Mouse (Mus musculus) layer of hippocampus, postnatal 36 days (tissue): ENCODE data around the gene Sdf4. TPM values are rescaled to one million over a fixed set of nuclear protein-coding genes. Genes with fewer than 3 reads are reported as not detected.

Source experiments
- DNase-seq, 2 experiments: peaks; one replicate each; pipeline ENCODE4 v3.0.0; 2022
- microRNA-seq, 2 experiments: library from miRNA; unstranded; fragments of <30 nt; microRNA quantifications; one replicate each; pipeline ENCODE4 v1.2.0; 2021
- total RNA-seq, 2 experiments: library from RNA; stranded (reverse); gene quantifications; 2 replicates each; pipeline ENCODE4 v1.2.3; 2021

Gene Sdf4
- total RNA-seq, 2 experiments from 2014 or later = 178 to 190 TPM

DNA sequence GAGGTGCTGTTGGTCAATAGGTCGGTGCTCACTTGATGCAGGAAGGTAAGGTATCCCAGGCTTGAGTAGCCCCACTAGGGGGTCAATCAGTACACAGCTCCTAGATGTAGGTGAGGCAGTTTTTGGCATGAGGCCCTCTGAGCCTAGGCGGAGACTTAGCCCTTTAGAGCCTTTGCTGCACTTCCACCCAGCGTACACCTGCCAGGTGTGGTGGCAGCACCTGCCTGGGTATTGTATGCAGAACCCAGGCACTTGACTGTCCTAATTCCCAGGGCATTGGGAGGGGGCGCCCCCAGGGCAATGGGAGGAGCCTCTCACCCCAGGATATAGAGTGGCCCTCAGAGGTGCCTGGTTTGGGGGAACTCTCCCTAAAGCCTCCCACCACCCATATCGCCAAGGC lies 62.5 kb downstream of the Sdf4 start:
- DNase-seq = no peak

DNA sequence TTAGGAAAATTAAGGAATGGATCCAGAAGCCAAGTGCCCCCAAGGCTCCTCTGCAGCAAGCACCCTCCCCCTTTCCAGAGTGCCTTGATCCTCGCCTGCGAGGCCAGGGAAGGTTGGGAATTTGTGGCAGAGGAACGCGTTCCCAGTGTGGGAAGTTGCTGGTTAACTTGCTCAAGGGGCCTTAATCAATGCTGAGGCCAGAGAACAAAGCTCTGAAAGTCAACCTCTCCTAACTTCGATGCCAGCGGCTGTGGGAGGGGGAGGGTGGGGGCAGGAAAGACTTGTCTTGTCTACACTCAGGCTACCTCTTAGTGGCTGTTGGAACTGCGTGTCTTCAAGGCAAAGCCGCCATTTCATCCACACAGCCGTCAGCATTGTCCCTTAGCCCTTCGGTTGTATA lies 65.0 kb downstream of the Sdf4 start:
- DNase-seq = no peak

DNA sequence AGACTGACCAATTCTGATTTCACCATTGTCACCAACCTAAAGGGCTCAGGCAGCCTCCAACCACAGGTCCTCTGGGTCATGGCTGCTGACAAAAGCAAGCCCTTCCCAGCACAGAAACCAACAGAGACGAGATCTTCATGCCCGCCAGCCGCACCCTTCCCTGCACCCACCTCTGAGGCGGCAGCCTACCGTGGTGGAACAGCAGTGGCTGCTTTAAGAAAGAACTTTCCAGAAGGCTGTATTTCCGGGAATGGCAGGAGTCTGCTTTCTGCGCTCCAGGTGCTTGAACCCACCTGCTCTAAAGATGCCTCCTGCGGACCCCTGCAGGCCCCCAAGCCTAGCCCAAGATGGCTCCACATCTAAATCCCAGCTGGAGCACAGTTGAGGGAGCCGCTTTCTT lies 66.2 kb downstream of the Sdf4 start:
- DNase-seq = no peak

DNA sequence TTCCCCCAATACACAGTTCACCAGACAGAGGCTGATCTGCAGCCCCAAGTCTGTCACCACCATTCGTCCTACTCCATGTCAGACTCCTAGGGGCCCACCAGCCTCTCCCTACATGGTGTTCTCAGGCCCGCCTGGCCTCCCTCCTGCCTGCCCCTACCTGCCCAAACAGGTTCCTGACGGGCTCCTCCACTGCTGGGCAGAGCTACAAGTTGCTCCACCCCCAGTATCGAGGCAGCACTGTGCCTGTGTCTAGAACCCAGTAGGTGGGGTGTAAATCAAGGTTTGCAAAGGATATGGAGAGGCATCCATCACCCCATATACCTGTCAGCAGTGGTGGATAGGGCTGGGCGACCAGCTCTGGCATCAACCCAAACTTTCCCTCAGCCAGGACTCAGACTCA lies 66.6 kb downstream of the Sdf4 start, which contains the start of gene Ttll10:
TSS of gene Ttll10 (minus strand) at position 154 of the 400 bp plus-strand sequence.
- DNase-seq = no peak

DNA sequence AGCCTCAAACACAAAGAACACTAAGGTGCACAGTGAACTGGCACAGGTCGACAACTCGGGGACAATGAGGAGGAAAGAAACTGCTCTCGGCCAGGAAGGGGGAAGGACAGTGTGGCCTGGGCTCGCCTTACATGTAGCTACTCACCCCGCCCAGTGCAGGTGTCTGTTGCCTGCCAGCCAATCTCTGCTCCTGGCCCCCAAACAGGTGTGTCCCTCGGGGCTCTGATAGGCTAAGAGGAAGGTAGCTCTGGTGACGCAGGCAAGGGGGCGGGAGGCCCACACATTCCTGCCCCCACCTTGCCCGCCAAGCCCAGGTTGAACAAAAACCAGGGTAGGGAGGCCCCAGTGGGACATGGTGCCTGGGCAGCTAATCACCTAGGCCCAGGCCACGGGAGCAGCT lies 67.0 kb downstream of the Sdf4 start:
- no peak for DNase-seq

Small RNAs within 50 kb of the gene (microRNA-seq; reads per million reads assigned to microRNA genes)
- 8.5 to 11.6 reads per million in 2 experiments for gene Mir200a
- gene Mir200b = 44.5 to 73.0 reads per million in 2 experiments
- 32.3 to 63.9 reads per million in 2 experiments for gene Mir429

Other genes starting within 250 kb of the Sdf4 start
- 10 to 100 TPM; 51.8 to 54.0 TPM for gene Atad3a, start 231.8 kb upstream of the Sdf4 start, total RNA-seq
- gene Vwa1, start 218.2 kb upstream of the Sdf4 start, total RNA-seq = 10 to 100 TPM; 10.5 to 11.3 TPM
- 10 to 100 TPM; 29.6 to 31.8 TPM for gene Tmem88b, start 207.0 kb upstream of the Sdf4 start, total RNA-seq
- gene Ankrd65, start 202.4 kb upstream of the Sdf4 start, total RNA-seq = not detected
- 10 to 100 TPM; 83.0 to 87.4 TPM for gene Mrpl20, start 190.0 kb upstream of the Sdf4 start, total RNA-seq
- 100 to 1,000 TPM in 1 of 2 experiments, 10 to 100 TPM in 1; 87.0 to 106 TPM for gene Ccnl2, start 180.4 kb upstream of the Sdf4 start, total RNA-seq
- 10 to 100 TPM; 88.4 to 98.2 TPM for gene Aurkaip1, start 161.6 kb upstream of the Sdf4 start, total RNA-seq
- 1 to 10 TPM; 5.6 to 8.1 TPM for gene Mxra8, start 153.2 kb upstream of the Sdf4 start, total RNA-seq
- 10 to 100 TPM; 75.6 to 76.6 TPM for gene Dvl1, start 145.5 kb upstream of the Sdf4 start, total RNA-seq
- gene Tas1r3, start 129.5 kb upstream of the Sdf4 start, total RNA-seq = under 1 TPM; 0.15 to 0.48 TPM
- gene Cptp, start 123.4 kb upstream of the Sdf4 start, total RNA-seq = 10 to 100 TPM; 24.5 to 24.9 TPM
- gene Ints11, start 123.3 kb upstream of the Sdf4 start, total RNA-seq = 10 to 100 TPM; 35.7 to 36.9 TPM
- 10 to 100 TPM; 56.8 to 59.9 TPM for gene Pusl1, start 101.1 kb upstream of the Sdf4 start, total RNA-seq
- gene Acap3, start 101.0 kb upstream of the Sdf4 start, total RNA-seq = 100 to 1,000 TPM; 109 to 128 TPM
- 10 to 100 TPM; 66.2 to 74.1 TPM for gene Ube2j2, start 49.0 kb upstream of the Sdf4 start, total RNA-seq
- gene C1qtnf12, start 30.6 kb upstream of the Sdf4 start, total RNA-seq = 10 to 100 TPM; 12.7 to 18.6 TPM
- 10 to 100 TPM in 1 of 2 experiments, 1 to 10 TPM in 1; 9.7 to 10.6 TPM for gene B3galt6, start 223 bp upstream of the Sdf4 start, total RNA-seq
- 1 to 10 TPM; 2.3 to 2.5 TPM for gene Tnfrsf4, start 21.0 kb downstream of the Sdf4 start, total RNA-seq
- gene Tnfrsf18, start 33.3 kb downstream of the Sdf4 start, total RNA-seq = not detected
- gene Ttll10, start 66.5 kb downstream of the Sdf4 start, total RNA-seq = under 1 TPM in 1 of 2 experiments, not detected in 1; 0.20 TPM
- gene 9430015G10Rik, start 117.1 kb downstream of the Sdf4 start, total RNA-seq = 10 to 100 TPM; 31.5 to 32.1 TPM
- 1 to 10 TPM; 1.0 to 1.3 TPM for gene Rnf223, start 137.6 kb downstream of the Sdf4 start, total RNA-seq
- 100 to 1,000 TPM; 142 to 154 TPM for gene Agrn, start 204.6 kb downstream of the Sdf4 start, total RNA-seq
- 1 to 10 TPM in 1 of 2 experiments, not detected in 1; 1.9 TPM for gene Isg15, start 207.9 kb downstream of the Sdf4 start, total RNA-seq
- gene AW011738, start 210.4 kb downstream of the Sdf4 start, total RNA-seq = 1 to 10 TPM; 5.5 to 6.6 TPM
- gene Perm1, start 223.0 kb downstream of the Sdf4 start, total RNA-seq = under 1 TPM; 0.28 to 0.37 TPM
- gene Plekhn1, start 242.0 kb downstream of the Sdf4 start, total RNA-seq = 10 to 100 TPM; 43.1 to 44.9 TPM
- gene Noc2l, start 243.1 kb downstream of the Sdf4 start, total RNA-seq = 10 to 100 TPM; 65.7 to 71.6 TPM